Mouse (Mus musculus) ES-E14 (cell line): ENCODE measurements around the gene Drd4.

ENCODE experiments used
- CHD2 ChIP-seq: IDR thresholded peaks from 2 replicates; pipeline ENCODE4 v1.6.1; 2014; ENCODE audit warnings: mild to moderate bottlenecking, low read depth, low read length, inconsistent platforms
- HCFC1 ChIP-seq: IDR thresholded peaks from 2 replicates; pipeline ENCODE4 v1.6.1; 2012; ENCODE audit warnings: low read length, inconsistent platforms, borderline replicate concordance; ENCODE audit not compliant: insufficient read depth
- MAFK ChIP-seq: IDR thresholded peaks from 2 replicates; pipeline ENCODE4 v1.6.1; 2014; ENCODE audit warnings: mild to moderate bottlenecking, low read depth, low read length, inconsistent platforms; ENCODE audit not compliant: insufficient read depth
- ZC3H11A ChIP-seq: IDR thresholded peaks from 2 replicates; pipeline ENCODE4 v1.6.1; 2012; ENCODE audit warnings: low read depth, mild to moderate bottlenecking, inconsistent platforms, low read length, borderline replicate concordance
- ZNF384 ChIP-seq: IDR thresholded peaks from 2 replicates; pipeline ENCODE4 v1.6.1; 2012; ENCODE audit warnings: low read depth, low read length, inconsistent platforms

GRCm38 (mm10) chr7:141297926-141298650 lies 6.3 kb downstream of the Drd4 start:
- TF ChIP-seq ZC3H11A (no peak), ZNF384 (0 out of 2 replicates have a peak, but pooled peaks have one; percentile 60), MAFK (no peak), HCFC1 (no peak), CHD2 (no peak)
